Mouse (Mus musculus) heart, postnatal 0 days (tissue): ENCODE measurements at regions not wholly inside any gene's neighbourhood (a gene's known extent, or its start where the extent isn't known, plus 50 kb on each side); places are given as distances from the start of the nearest gene placed in this dataset.

Experiments used
- ATAC-seq: fragments of 200-750 bp; cut with Nextera tagmentation; 2 replicates; pipeline ENCODE4 v1.8.0; 2017; ENCODE audit warnings: low read depth, moderate number of reproducible peaks, moderate library complexity; ENCODE audit not compliant: insufficient read depth
- DNase-seq: peaks from one replicate; pipeline ENCODE4 v3.0.0-alpha.2; 2016; ENCODE audit warnings: low spot score
- H3K27ac ChIP-seq: fragments of 300-500 bp; sonication (generic); 2 replicates; pipeline ENCODE4 v1.5.1; 2014; ENCODE audit warnings: low read depth, mild to moderate bottlenecking
- H3K27me3 ChIP-seq: fragments of 300-500 bp; sonication (generic); 2 replicates; pipeline ENCODE4 v1.6.1; 2014; ENCODE audit warnings: low read length, mixed read lengths; ENCODE audit not compliant: control insufficient read depth, insufficient read depth
- H3K36me3 ChIP-seq: fragments of 300-500 bp; sonication (generic); replicated peaks from 2 replicates; pipeline ENCODE4 v1.6.1; 2014; ENCODE audit warnings: low read length, mixed read lengths; ENCODE audit not compliant: control insufficient read depth, insufficient read depth
- H3K4me1 ChIP-seq: fragments of 300-500 bp; sonication (generic); 2 replicates; pipeline ENCODE4 v1.6.1; 2014; ENCODE audit warnings: antibody characterized with exemption; ENCODE audit not compliant: control insufficient read depth, insufficient read depth
- H3K4me2 ChIP-seq: fragments of 300-500 bp; sonication (generic); 2 replicates; pipeline ENCODE4 v1.6.1; 2014; ENCODE audit warnings: low read depth, mild to moderate bottlenecking, low read length, moderate library complexity
- H3K4me3 ChIP-seq: fragments of 300-500 bp; sonication (generic); 2 replicates; pipeline ENCODE4 v1.5.1; 2014; ENCODE audit warnings: low read depth, low read length
- H3K9ac ChIP-seq: fragments of 300-500 bp; sonication (generic); replicated peaks from 2 replicates; pipeline ENCODE4 v1.6.1; 2014; ENCODE audit warnings: low read depth, low read length, mixed read lengths
- H3K9me3 ChIP-seq: fragments of 300-500 bp; sonication (generic); replicated peaks from 2 replicates; pipeline ENCODE4 v1.6.1; 2016; ENCODE audit warnings: low read length; ENCODE audit not compliant: control insufficient read depth
- CTCF ChIP-seq: IDR thresholded peaks from 2 replicates; pipeline ENCODE4 v1.5.1; 2016; ENCODE audit warnings: antibody characterized with exemption, control low read depth, low read depth
- EP300 ChIP-seq: IDR thresholded peaks from 2 replicates; pipeline ENCODE4 v1.6.1; 2016; ENCODE audit warnings: antibody characterized with exemption, low read depth
- WGBS: fragments of 180-500 bp; shearing (Covaris S2); extraction: QIAGEN DNeasy Blood & Tissue Kit; methylation state at CpG from one replicate; pipeline ENCODE4 v1.1.7; 2014; 5-methylcytosine and 5-hydroxymethylcytosine counted together

GRCm38 (mm10) chr13:90490991-90491951 is 401.9 kb upstream of the Xrcc4 start:
- no peak overlapping the region for H3K9ac ChIP-seq
- no peaks in the 10 kb centered on the region for H3K9me3 ChIP-seq
- H3K27ac ChIP-seq, result no peak overlapping the region
- WGBS, result 29% methylated on average over 8 of the region's 8 CpGs
- H3K4me2 ChIP-seq, result no peak overlapping the region
- DNase-seq (no peak), ATAC-seq (no peak)
- TF ChIP-seq CTCF (no peak), EP300 (no peak)
- no peak overlapping the region for H3K4me3 ChIP-seq
- H3K36me3 ChIP-seq, result no peaks in the 10 kb centered on the region
- H3K27me3 ChIP-seq, result no peaks in the 10 kb centered on the region
- no peaks in the 10 kb centered on the region for H3K4me1 ChIP-seq

- no peak for ATAC-seq
- Histone ChIP-seq H3K4me1 (no peaks in the 10 kb centered on the region), H3K36me3 (no peaks in the 10 kb centered on the region), H3K27ac (no peak overlapping the region), H3K4me3 (no peak overlapping the region), H3K9me3 (no peaks in the 10 kb centered on the region), H3K4me2 (no peak overlapping the region), H3K27me3 (no peaks in the 10 kb centered on the region), H3K9ac (no peak overlapping the region)
- TF ChIP-seq CTCF, result no peak
- no peak for TF ChIP-seq EP300
- WGBS, result 84% methylated on average over 4 of the region's 4 CpGs
- no peak for DNase-seq
Observed at GRCm38 (mm10) chr13:90480484-90480883, 391.1 kb upstream of the Xrcc4 start.

- Histone ChIP-seq H3K36me3 (no peaks in the 10 kb centered on the region), H3K4me2 (no peak overlapping the region), H3K27ac (no peak overlapping the region), H3K9ac (no peak overlapping the region), H3K4me3 (no peak overlapping the region), H3K9me3 (no peaks in the 10 kb centered on the region), H3K27me3 (no peaks in the 10 kb centered on the region), H3K4me1 (no peaks in the 10 kb centered on the region)
- whole genome bisulfite sequencing, result 57% methylated on average over 2 of the region's 2 CpGs
- no peak for DNase-seq
- ATAC-seq, result no peak
- no peak for TF ChIP-seq EP300
- TF ChIP-seq CTCF, result no peak
Observed at GRCm38 (mm10) chr13:90476880-90477279, 387.5 kb upstream of the Xrcc4 start.

- H3K27me3 ChIP-seq, result no peaks in the 10 kb centered on the region
- 88% methylated on average over 6 of the region's 6 CpGs for WGBS
Observed at GRCm38 (mm10) chr13:90474507-90474906, 385.1 kb upstream of the Xrcc4 start.

DNA sequence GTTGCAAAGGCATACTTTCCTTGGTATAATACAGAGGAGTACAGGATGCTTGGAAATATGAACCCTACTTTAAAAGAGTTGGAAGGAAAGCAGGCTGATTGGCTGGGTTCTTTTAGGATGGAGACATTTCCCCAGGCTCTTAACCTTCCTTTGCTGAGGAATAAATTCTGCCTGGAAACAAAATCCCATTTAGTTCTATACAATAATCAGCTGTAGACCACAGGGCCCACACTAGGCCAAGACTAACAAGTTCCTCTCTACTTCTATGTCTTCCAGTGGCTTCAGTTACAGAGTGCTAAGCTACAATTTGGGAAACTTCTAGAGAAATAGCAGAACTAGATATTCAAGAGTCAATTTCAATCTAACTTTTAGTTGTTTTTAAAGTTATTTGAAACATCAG is 384.6 kb upstream of the Xrcc4 start:
- Histone ChIP-seq H3K4me1 (no peaks in the 10 kb centered on the region), H3K4me3 (no peak overlapping the region), H3K27me3 (no peaks in the 10 kb centered on the region), H3K9ac (no peak overlapping the region), H3K27ac (no peak overlapping the region), H3K9me3 (no peaks in the 10 kb centered on the region), H3K36me3 (no peaks in the 10 kb centered on the region), H3K4me2 (no peak overlapping the region)
- no peak for DNase-seq
- no peak for ATAC-seq
- TF ChIP-seq EP300, result no peak
- TF ChIP-seq CTCF, result no peak

More at GRCm38 (mm10) chr13:90474507-90474906, 385.1 kb upstream of the Xrcc4 start:
- Histone ChIP-seq H3K4me3 (no peak overlapping the region), H3K9me3 (no peaks in the 10 kb centered on the region), H3K4me2 (no peak overlapping the region), H3K36me3 (no peaks in the 10 kb centered on the region), H3K27ac (no peak overlapping the region), H3K4me1 (no peaks in the 10 kb centered on the region), H3K9ac (no peak overlapping the region)
- ATAC-seq (no peak), DNase-seq (no peak)
- TF ChIP-seq CTCF (no peak), EP300 (no peak)
